Mouse (Mus musculus) hindbrain, embryonic 12.5 days (tissue): Measurements from ENCODE around the gene Vwf. TPM values are rescaled to one million over a fixed set of nuclear protein-coding genes. Genes with fewer than 3 reads are reported as not detected.

Experiments
- ATAC-seq: fragments of 200-750 bp; cut with Nextera tagmentation; 2 replicates; pipeline ENCODE4 v1.8.0; 2017; ENCODE audit warnings: moderate TSS enrichment; ENCODE audit not compliant: low FRiP score
- H3K27ac ChIP-seq: fragments of 300-500 bp; sonication (generic); 2 replicates; pipeline ENCODE4 v1.5.1; 2016; ENCODE audit warnings: mild to moderate bottlenecking
- H3K27me3 ChIP-seq: fragments of 300-500 bp; sonication (generic); 2 replicates; pipeline ENCODE4 v1.6.1; 2016; ENCODE audit warnings: mild to moderate bottlenecking
- H3K36me3 ChIP-seq: fragments of 300-500 bp; sonication (generic); 2 replicates; pipeline ENCODE4 v1.6.1; 2016; ENCODE audit warnings: mild to moderate bottlenecking
- H3K4me1 ChIP-seq: fragments of 300-500 bp; sonication (generic); 2 replicates; pipeline ENCODE4 v1.6.1; 2016
- H3K4me2 ChIP-seq: fragments of 300-500 bp; sonication (generic); replicated peaks from 2 replicates; pipeline ENCODE4 v1.6.1; 2016; ENCODE audit warnings: mild to moderate bottlenecking
- H3K4me3 ChIP-seq: fragments of 300-500 bp; sonication (generic); 2 replicates; pipeline ENCODE4 v1.5.1; 2016; ENCODE audit warnings: mild to moderate bottlenecking
- H3K9ac ChIP-seq: fragments of 300-500 bp; sonication (generic); 2 replicates; pipeline ENCODE4 v1.6.1; 2016; ENCODE audit warnings: mild to moderate bottlenecking, moderate library complexity
- H3K9me3 ChIP-seq: fragments of 300-500 bp; sonication (generic); replicated peaks from 2 replicates; pipeline ENCODE4 v1.6.1; 2016; ENCODE audit warnings: mild to moderate bottlenecking
- WGBS: fragments of 180-500 bp; shearing (Covaris S2); methylation state at CpG from one replicate; pipeline ENCODE4 v1.1.7; 2016; 5-methylcytosine and 5-hydroxymethylcytosine counted together
- polyA plus RNA-seq: library from polyadenylated mRNA; unstranded; fragments of >200 nt; fragmentation: Nextera tagmentation; extraction: Ambion mirVana; gene quantifications from 2 replicates; pipeline ENCODE4 v1.2.1, GENCODE M21; 2016

Gene Vwf
- polyA plus RNA-seq, 1 experiment from 2014 or later = 11.3 TPM

GRCm38 (mm10) chr6:125609025-125609424, 62.5 kb downstream of the Vwf start:
- peaks cover 4% of the 10 kb centered on the region; the same call in 1 of the 2 replicates for H3K4me1 ChIP-seq
- H3K4me3 ChIP-seq = no peak overlapping the region
- H3K4me2 ChIP-seq = no peak overlapping the region
- WGBS = 71% methylated on average over 6 of the region's 6 CpGs
- H3K36me3 ChIP-seq = no peaks in the 10 kb centered on the region
- no peak overlapping the region for H3K27ac ChIP-seq
- no peaks in the 10 kb centered on the region for H3K9me3 ChIP-seq
- H3K9ac ChIP-seq = no peak overlapping the region
- ATAC-seq = no peak
- H3K27me3 ChIP-seq = 0 out of 2 replicates have a peak, but pooled peaks cover 4% of the 10 kb centered on the region

GRCm38 (mm10) chr6:125617855-125618254, 71.3 kb downstream of the Vwf start:
- H3K4me1 ChIP-seq = no peaks in the 10 kb centered on the region
- H3K9me3 ChIP-seq = no peaks in the 10 kb centered on the region
- no peaks in the 10 kb centered on the region for H3K36me3 ChIP-seq
- ATAC-seq = no peak
- H3K27me3 ChIP-seq = no peaks in the 10 kb centered on the region; the same call in 1 of the 2 replicates
- H3K4me3 ChIP-seq = no peak overlapping the region
- WGBS = 96% methylated on average over 1 of the region's 1 CpGs
- no peak overlapping the region for H3K27ac ChIP-seq
- H3K4me2 ChIP-seq = no peak overlapping the region
- no peak overlapping the region for H3K9ac ChIP-seq

GRCm38 (mm10) chr6:125620764-125621163, 74.2 kb downstream of the Vwf start:
- H3K4me2 ChIP-seq = no peak overlapping the region
- no peak overlapping the region for H3K9ac ChIP-seq
- no peaks in the 10 kb centered on the region; the same call in 1 of the 2 replicates for H3K27me3 ChIP-seq
- no peaks in the 10 kb centered on the region for H3K36me3 ChIP-seq
- no peaks in the 10 kb centered on the region for H3K4me1 ChIP-seq
- no peak for ATAC-seq
- 50% methylated on average over 6 of the region's 6 CpGs for WGBS
- no peaks in the 10 kb centered on the region for H3K9me3 ChIP-seq
- H3K27ac ChIP-seq = no peak overlapping the region
- no peak overlapping the region for H3K4me3 ChIP-seq

DNA sequence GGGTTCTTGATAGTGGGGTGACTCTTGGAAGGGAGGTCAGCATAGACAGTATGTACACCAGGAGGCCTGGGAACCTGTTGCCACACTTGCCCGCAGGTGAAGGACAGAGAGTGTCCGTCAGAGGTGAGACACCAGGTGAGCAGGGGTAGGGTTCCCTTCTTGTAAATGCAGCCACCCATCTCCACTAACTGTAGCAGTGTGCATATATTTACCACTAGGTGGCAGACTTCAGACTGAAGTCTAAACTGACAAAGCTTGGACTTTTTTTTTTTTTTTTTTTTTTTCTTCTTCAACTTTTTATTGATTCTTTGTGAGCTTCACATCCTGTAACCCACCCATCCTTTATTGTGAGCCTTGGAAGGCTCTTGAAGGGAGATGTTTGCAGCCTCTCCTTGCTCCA, 75.9 kb downstream of the Vwf start:
- no peak overlapping the region for H3K4me3 ChIP-seq
- H3K9me3 ChIP-seq = no peaks in the 10 kb centered on the region
- no peak for ATAC-seq
- no peaks in the 10 kb centered on the region; the same call in 1 of the 2 replicates for H3K27me3 ChIP-seq
- H3K27ac ChIP-seq = no peak overlapping the region
- WGBS = 67% methylated on average over 2 of the region's 2 CpGs
- no peaks in the 10 kb centered on the region for H3K36me3 ChIP-seq
- no peaks in the 10 kb centered on the region for H3K4me1 ChIP-seq
- H3K4me2 ChIP-seq = no peak overlapping the region
- no peak overlapping the region for H3K9ac ChIP-seq

DNA sequence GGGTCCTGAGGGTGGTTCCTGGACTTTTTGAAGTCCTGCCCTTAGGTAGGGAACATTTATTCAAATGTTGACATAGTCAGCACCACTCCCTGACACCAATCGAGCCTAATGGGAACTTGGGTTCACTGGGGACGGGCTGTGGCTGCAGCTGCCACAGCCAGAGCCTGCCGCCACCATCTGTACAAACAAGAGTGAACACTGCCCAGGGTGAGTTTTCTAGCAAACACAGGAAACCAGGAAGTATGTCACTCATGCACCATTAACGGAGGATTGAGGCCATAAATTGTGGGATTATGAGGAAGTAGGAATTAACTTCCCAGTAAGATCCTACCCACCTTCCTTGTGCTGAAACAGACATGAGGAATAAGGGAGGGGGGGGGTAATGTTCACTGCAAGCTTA, 93.9 kb downstream of the Vwf start:
- 66% methylated on average over 4 of the region's 4 CpGs for WGBS
- ATAC-seq = no peak
- H3K9me3 ChIP-seq = no peaks in the 10 kb centered on the region

GRCm38 (mm10) chr6:125641146-125641545, 94.6 kb downstream of the Vwf start:
- 88% methylated on average over 8 of the region's 8 CpGs for WGBS
- no peaks in the 10 kb centered on the region for H3K4me1 ChIP-seq
- H3K27ac ChIP-seq = no peak overlapping the region
- no peaks in the 10 kb centered on the region for H3K27me3 ChIP-seq
- no peak overlapping the region for H3K4me2 ChIP-seq
- H3K36me3 ChIP-seq = no peaks in the 10 kb centered on the region
- no peaks in the 10 kb centered on the region for H3K9me3 ChIP-seq
- no peak overlapping the region for H3K4me3 ChIP-seq
- no peak overlapping the region for H3K9ac ChIP-seq
- ATAC-seq = no peak

More for the DNA sequence above, 93.9 kb downstream of the Vwf start:
- no peaks in the 10 kb centered on the region for H3K4me1 ChIP-seq
- no peak overlapping the region for H3K4me3 ChIP-seq
- no peak overlapping the region for H3K9ac ChIP-seq
- H3K4me2 ChIP-seq = no peak overlapping the region
- H3K36me3 ChIP-seq = no peaks in the 10 kb centered on the region
- H3K27me3 ChIP-seq = no peaks in the 10 kb centered on the region
- H3K27ac ChIP-seq = no peak overlapping the region

- WGBS = 89% methylated on average over 12 of the region's 12 CpGs
These were observed 102.4 kb downstream of the Vwf start for GRCm38 (mm10) chr6:125648964-125649363.

DNA sequence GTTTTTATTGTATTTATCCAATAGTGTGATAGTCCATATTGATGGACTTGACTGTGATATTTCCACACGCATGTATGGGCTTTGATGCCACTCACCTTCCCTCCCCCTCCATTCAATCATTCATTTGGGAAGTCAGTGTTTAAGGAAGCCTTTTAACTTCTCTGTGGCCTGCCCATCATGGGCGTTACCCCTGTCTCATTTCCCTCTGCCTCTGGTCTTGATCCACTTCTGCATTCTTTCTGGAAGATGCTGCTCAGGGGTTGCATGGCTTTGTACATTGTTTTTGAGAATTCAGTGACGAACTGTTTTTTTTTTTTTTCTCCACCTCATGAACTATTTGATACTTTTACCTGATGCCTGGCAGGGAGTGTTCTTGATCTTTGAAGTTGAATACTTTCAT, 104.8 kb downstream of the Vwf start:
- H3K27ac ChIP-seq = no peak overlapping the region
- 78% methylated on average over 3 of the region's 3 CpGs for WGBS
- no peaks in the 10 kb centered on the region for H3K9me3 ChIP-seq
- H3K36me3 ChIP-seq = no peaks in the 10 kb centered on the region
- H3K27me3 ChIP-seq = no peaks in the 10 kb centered on the region
- no peak overlapping the region for H3K4me2 ChIP-seq
- no peak overlapping the region for H3K4me3 ChIP-seq
- no peak overlapping the region for H3K9ac ChIP-seq
- H3K4me1 ChIP-seq = no peaks in the 10 kb centered on the region
- no peak for ATAC-seq

More at GRCm38 (mm10) chr6:125648964-125649363, 102.4 kb downstream of the Vwf start:
- Histone ChIP-seq H3K4me1 (no peaks in the 10 kb centered on the region), H3K36me3 (no peaks in the 10 kb centered on the region), H3K27ac (no peak overlapping the region), H3K27me3 (no peaks in the 10 kb centered on the region), H3K4me2 (no peak overlapping the region), H3K4me3 (no peak overlapping the region), H3K9me3 (no peaks in the 10 kb centered on the region), H3K9ac (no peak overlapping the region)
- ATAC-seq = no peak

DNA sequence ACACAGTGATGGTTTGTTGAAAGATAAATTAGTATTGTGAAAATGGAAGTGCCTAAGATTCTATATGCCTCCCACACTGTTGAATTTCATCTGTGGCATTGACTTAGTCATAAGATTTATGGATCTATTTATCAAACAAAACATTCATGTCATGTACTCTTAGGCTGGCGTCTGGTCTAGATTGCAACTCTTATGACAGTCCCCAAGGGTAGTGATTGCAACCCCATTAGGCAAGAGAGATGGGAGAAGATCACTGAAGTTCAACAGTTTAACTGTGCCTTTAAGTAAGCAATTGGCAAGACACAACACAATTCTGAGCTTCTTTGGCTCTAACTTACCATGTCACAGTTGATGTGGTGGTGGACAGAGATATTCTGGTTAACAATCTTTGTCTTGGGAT, 106.8 kb downstream of the Vwf start:
- no peak for ATAC-seq
- no peaks in the 10 kb centered on the region for H3K4me1 ChIP-seq
- WGBS = 79% methylated on average over 1 of the region's 1 CpGs

DNA sequence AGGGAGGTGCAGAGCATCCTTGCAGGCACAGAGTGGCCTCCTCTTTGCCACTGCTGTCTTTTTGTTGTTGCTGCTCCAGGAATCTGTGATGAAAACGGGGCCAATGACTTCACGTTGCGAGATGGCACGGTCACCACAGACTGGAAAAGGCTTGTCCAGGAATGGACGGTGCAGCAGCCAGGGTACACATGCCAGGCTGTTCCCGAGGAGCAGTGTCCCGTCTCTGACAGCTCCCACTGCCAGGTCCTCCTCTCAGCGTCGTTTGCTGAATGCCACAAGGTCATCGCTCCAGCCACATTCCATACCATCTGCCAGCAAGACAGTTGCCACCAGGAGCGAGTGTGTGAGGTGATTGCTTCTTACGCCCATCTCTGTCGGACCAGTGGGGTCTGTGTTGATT, 110.3 kb downstream of the Vwf start:
- Histone ChIP-seq H3K4me3 (no peak overlapping the region), H3K36me3 (no peaks in the 10 kb centered on the region), H3K4me2 (no peak overlapping the region), H3K9ac (no peak overlapping the region), H3K27ac (no peak overlapping the region), H3K9me3 (no peaks in the 10 kb centered on the region), H3K4me1 (no peaks in the 10 kb centered on the region), H3K27me3 (0 out of 2 replicates have a peak, but pooled peaks cover 5% of the 10 kb centered on the region)
- ATAC-seq = no peak
- WGBS = 89% methylated on average over 13 of the region's 13 CpGs

More for the DNA sequence above, 106.8 kb downstream of the Vwf start:
- Histone ChIP-seq H3K27me3 (0 out of 2 replicates have a peak, but pooled peaks cover 5% of the 10 kb centered on the region), H3K9ac (no peak overlapping the region), H3K9me3 (no peaks in the 10 kb centered on the region), H3K4me2 (no peak overlapping the region), H3K36me3 (no peaks in the 10 kb centered on the region), H3K27ac (no peak overlapping the region), H3K4me3 (no peak overlapping the region)

- no peaks in the 10 kb centered on the region for H3K4me1 ChIP-seq
- no peak for ATAC-seq
- H3K9me3 ChIP-seq = no peaks in the 10 kb centered on the region
- no peak overlapping the region for H3K4me2 ChIP-seq
- H3K4me3 ChIP-seq = no peak overlapping the region
- H3K9ac ChIP-seq = no peak overlapping the region
- 0 out of 2 replicates have a peak, but pooled peaks cover 5% of the 10 kb centered on the region for H3K27me3 ChIP-seq
- H3K36me3 ChIP-seq = no peaks in the 10 kb centered on the region
- no peak overlapping the region for H3K27ac ChIP-seq
- WGBS = 82% methylated on average over 5 of the region's 5 CpGs
These were observed 111.4 kb downstream of the Vwf start for GRCm38 (mm10) chr6:125657966-125658365.

GRCm38 (mm10) chr6:125661106-125661877, 114.7 kb downstream of the Vwf start:
- WGBS = 46% methylated on average over 14 of the region's 14 CpGs
- Histone ChIP-seq H3K4me1 (no peaks in the 10 kb centered on the region), H3K27me3 (0 out of 2 replicates have a peak, but pooled peaks cover 5% of the 10 kb centered on the region), H3K36me3 (no peaks in the 10 kb centered on the region), H3K9ac (no peak overlapping the region), H3K27ac (no peak overlapping the region), H3K4me3 (no peak overlapping the region), H3K9me3 (no peaks in the 10 kb centered on the region), H3K4me2 (no peak overlapping the region)
- ATAC-seq = no peak

- Histone ChIP-seq H3K27me3 (no peaks in the 10 kb centered on the region), H3K27ac (no peak overlapping the region), H3K9me3 (no peaks in the 10 kb centered on the region), H3K4me3 (no peak overlapping the region), H3K4me2 (no peak overlapping the region), H3K9ac (no peak overlapping the region), H3K4me1 (no peaks in the 10 kb centered on the region), H3K36me3 (no peaks in the 10 kb centered on the region)
- ATAC-seq = no peak
- WGBS = 85% methylated on average over 2 of the region's 2 CpGs
These were observed 117.3 kb downstream of the Vwf start for GRCm38 (mm10) chr6:125663906-125664305.
